Mouse (Mus musculus): ENCODE data around the gene Fam3a.

DNA sequence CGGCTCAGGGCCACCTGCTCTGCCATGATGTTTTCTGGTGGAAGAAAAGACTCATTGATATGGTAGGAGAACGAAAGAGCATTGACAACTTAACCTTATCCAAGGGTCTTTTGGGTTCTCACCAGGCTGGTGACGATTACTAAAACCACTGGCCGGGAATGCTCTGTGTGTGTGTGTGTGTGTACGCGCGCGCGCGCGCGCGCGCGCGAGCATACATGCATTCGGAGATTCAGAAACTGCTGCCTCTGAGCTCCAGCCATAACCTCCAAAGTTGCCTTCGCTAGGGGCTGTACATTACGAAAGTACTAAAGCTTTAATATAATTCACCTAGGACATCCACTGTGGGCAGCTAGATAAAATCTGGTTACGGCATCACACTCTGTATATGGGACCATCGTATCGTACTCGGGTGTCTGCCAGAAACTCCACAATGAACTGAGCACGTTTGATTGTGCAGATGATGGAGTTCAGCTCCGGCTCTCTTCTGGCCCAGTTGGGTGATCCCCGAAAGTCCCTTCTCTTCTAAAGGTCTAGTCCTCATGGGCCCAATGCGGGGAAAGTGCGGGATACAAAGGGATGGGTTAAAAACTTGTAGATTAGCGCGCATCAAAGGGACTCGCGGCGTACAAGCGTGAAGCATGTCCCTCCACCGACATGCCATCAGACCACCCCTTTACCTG lies 35.2 kb upstream of the Fam3a start:
- no peak for TF ChIP-seq CTCF (IDR thresholded peaks at IDR 0.05; ENCODE audit: low read depth)
- no peak for TF ChIP-seq EP300 (IDR thresholded peaks at IDR 0.05; ENCODE audit: low read depth)

Measured in liver, embryonic 14.5 days (tissue).